Mouse (Mus musculus): ENCODE results near the gene Araf.

The Araf gene

DNA sequence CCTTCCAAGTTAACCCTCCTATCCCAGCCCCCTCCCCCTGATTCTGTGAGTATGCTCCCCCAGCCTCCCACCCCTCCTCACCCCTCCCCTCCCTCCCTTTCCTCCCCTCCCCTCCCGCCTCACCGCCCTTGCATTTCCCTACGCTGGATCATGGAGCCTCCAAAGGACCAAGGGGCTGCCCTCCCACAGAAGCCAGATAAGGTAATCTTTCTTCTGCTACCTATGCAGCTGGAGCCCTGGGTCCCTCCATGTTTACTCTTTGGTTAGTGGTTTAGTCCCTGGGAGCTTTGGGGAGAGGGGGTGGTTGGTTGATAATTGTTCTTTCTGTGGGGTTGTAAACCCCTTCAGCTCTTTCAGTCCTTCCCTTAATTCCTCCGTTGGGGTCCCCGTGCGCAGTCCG is at the start of gene Araf:
Araf (plus strand) TSS at position 134 of the 400 bp plus-strand sequence.
- no peak for DNase-seq (ENCODE audit: low read depth)

DNA sequence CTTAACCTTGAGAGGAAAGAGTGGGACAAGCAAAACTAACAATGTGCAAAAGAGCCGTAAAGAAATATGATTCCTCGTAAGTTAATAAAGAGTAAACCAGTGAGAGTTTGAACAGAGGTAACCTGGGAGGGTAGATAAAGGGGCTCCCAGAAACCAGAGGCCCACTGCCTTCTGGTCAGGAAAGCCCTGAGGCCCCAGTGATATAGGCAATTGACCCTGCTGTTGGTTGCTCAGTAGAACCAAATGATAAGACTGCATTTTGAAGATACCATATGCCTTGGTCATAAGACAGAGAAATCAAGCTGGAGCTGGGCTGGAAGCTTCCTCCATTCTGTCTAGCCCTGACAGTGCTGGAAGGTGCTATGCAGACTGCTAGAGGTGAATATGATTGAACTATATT is 48.8 kb upstream of the Araf start:
- DNase-seq (ENCODE audit: low read depth): no peak

GRCm38 (mm10) chrX:20761201-20761600 is 36.4 kb upstream of the Araf start:
- DNase-seq (ENCODE audit: low read depth): peak; percentile 51

DNA sequence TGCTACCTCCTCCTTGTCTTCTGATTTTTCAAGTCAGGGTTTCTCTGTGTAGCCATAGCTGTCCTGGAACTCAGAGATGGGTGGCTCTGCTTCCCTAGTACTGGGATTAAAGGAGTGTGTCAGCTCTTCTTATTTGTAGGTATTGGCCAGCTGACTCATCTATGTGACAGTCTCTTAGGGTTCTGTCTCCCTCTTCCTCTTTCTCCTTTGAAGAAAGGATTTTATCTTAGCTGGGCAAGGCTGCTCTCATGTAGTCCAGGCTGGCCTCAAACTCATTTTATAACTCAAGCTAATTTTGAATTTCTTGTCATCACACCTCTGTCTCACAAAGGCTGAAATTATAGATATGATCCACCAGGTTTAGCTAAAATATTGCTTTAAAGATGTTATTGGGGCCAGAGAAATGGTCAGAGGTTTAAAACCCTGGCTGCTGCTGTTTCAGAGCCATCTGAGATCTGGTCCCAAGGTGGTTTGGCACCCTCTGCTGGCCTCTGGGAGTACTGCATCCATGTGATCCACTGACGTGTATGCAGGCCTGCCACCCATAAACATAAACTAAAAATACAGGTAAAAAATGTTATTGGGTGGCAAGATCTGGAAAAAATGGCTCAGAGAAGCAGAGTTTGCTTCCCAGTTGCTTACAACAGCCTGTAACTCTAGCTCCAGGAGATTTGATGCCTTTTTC is 26.8 kb upstream of the Araf start:
- peak; percentile 91 for DNase-seq (ENCODE audit: low read depth)

DNA sequence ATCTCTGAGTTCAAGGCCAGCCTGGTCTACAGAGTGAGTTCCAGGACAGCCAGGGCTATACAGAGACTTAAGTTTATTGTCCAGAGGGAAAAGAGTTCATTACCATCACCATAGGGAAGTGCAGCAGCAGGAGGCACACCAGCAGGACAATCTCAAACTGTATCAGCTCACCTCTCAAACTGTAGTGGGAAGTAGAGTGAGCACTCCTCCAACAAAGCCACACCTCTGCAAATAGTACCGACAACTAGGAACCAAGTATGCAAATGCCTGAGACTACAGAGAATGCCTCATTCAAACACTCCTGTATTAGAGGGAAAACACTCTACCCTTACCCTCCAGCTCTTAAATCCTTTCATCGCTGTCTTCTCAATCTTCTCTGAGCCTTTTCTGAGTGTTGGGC is 25.9 kb upstream of the Araf start:
- no peak for DNase-seq (ENCODE audit: low read depth)

DNA sequence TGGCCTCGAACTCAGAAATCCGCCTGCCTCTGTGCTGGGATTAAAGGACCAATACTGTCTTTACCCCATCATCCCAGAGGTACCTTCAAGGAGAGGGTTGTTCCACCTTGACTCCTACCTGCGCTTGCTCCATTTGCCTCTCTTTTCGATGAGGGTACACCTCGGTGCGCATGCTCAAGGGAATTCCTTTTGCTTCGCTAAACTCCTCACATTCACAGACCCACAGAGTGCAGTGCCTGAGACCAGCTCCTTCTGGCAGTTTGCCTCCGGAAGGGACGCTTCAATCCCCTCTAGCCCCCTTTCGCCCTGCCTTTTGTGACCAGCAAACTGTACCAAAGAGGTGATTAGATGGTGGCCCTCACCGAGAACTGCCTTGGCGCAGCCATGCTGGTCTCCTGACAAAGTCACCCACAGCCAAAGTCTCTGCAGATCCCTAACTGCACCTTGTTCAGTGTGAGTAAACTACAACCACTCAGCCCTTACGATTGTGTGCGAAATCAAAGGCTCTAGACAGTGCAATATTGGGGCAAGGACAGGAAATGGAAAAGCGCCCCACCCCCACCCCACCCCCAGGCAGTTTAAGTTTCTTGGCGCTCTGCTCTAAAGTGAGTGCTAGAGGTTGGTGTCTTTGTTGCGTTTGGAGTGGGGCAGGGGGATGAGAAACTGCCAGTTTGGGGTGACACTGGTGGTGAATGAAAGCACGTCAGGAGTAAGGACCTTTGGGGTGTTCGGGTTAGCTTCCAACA is 22.2 kb upstream of the Araf start:
- no peak for DNase-seq (ENCODE audit: low read depth)

- no peak for DNase-seq (ENCODE audit: low read depth)
These were observed 20.0 kb upstream of the Araf start for GRCm38 (mm10) chrX:20777619-20778018.

- DNase-seq (ENCODE audit: low read depth): no peak
These were observed 10.3 kb upstream of the Araf start for GRCm38 (mm10) chrX:20787309-20787708.

- DNase-seq (ENCODE audit: low read depth): no peak
These were observed 5.2 kb upstream of the Araf start for GRCm38 (mm10) chrX:20792417-20792816.

GRCm38 (mm10) chrX:20793230-20793629 is 4.4 kb upstream of the Araf start:
- DNase-seq (ENCODE audit: low read depth): peak; percentile 23

- DNase-seq (ENCODE audit: low read depth): no peak
These were observed 3.4 kb upstream of the Araf start for GRCm38 (mm10) chrX:20794229-20794628.

GRCm38 (mm10) chrX:20798141-20798796 is 655 bp downstream of the Araf start:
- no peak for DNase-seq (ENCODE audit: low read depth)

GRCm38 (mm10) chrX:20798797-20799147 is 1.2 kb downstream of the Araf start:
- DNase-seq (ENCODE audit: low read depth): no peak

GRCm38 (mm10) chrX:20801456-20801855 is 3.8 kb downstream of the Araf start:
- DNase-seq (ENCODE audit: low read depth): no peak

DNA sequence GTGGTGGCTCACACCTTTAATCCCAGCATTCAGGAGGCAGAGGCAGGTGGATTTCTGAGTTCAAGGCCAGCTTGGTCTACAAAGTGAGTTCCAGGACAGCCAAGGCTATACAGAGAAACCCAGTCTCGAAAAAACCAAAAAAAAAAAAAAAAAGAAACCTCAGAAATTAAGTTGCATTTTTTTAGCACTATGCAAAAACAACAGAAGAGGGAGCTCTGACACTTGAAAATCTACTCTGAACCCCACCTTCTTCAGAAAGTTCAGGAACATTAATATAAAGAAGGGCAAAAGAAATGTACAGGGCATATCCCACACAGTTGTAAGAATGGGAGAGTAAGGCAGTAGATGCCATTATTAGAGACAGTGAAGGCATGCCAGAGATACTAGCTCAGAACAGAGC is 6.7 kb downstream of the Araf start:
- peak; percentile 56 for DNase-seq (ENCODE audit: low read depth)

- DNase-seq (ENCODE audit: low read depth): peak; percentile 3
These were observed 8.7 kb downstream of the Araf start for GRCm38 (mm10) chrX:20806295-20806694.

- DNase-seq (ENCODE audit: low read depth): peak; percentile 45
These were observed 19.4 kb downstream of the Araf start for GRCm38 (mm10) chrX:20816974-20817373.

GRCm38 (mm10) chrX:20819204-20819628 is 21.6 kb downstream of the Araf start:
- DNase-seq (ENCODE audit: low read depth): peak; percentile 90

DNA sequence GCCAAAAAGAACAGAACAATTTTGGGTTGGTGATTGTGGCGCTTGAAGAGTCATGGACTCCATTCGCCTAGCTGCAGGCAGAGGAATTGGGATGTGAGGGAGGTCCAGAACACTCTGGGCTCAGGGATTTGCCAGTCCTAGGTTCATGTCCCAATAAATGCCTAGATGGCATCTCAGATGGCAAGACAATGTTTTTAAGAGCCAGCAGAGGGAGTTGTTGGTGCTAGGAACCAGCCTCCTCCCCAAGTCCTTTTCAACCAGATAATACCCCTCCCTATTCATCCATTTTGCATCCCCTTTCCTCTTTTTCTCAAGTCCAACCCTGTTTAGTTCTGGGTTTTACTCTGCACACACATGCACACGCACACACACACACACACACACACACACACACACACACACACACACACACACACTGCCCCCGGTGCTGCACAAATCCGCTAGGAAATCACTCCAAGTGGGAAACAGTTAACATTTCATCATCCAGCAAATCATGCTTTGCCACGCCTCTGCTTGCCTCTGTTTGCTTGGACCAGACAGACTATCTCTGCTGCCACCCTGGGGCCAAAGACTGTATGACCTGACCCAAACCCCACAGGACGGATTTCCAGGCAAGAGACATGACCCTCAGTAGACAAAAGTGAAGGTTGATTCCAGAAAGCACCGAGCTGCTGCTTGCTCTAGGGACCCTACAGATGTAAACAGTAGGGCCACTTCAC is 22.3 kb downstream of the Araf start:
- DNase-seq (ENCODE audit: low read depth): peak; percentile 77

DNA sequence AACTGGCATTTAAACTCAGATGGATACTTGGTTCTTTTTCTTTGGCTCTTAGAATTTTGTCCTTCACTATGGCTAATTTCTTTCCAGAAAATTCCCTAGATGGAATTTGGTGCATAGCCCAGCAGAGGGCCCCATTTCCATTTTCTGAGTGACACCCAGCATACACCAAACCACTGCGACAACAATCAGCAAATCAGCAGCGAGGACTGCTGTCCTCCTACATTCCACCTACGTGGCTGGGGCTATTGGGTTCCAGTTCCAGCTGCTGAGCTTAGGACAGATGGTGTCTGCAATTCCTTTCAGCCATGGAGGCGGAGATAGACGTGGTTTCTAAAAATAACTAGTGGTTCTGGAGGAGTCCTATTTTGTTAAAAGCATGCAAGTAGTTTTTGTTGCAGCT is 31.3 kb downstream of the Araf start:
- peak; percentile 76 for DNase-seq (ENCODE audit: low read depth)

DNA sequence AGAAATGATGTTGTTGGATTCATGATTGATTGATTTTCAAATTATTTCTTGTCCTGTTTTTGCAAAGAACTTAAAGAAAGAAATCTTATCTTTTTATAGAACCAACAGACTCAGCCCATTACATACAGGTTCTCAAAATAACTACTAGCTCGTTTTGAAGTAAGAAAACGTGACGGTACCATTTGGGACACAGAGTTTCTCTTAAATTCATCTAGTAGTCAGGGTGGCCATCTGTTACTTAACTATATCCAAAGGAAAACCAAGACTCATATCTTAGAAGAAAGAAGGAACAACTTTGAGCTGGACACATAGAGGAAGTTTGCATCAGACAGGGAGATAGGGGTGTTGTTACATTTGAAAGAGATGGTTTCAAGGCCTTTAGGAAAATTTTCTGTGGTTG is 49.6 kb downstream of the Araf start:
- no peak for DNase-seq (ENCODE audit: low read depth)

GRCm38 (mm10) chrX:20847816-20848215 is 50.2 kb downstream of the Araf start:
- DNase-seq (ENCODE audit: low read depth): no peak
